Mouse (Mus musculus) kidney, adult 2 months (tissue): ENCODE results near the gene Kiss1. TPM values are rescaled to one million over a fixed set of nuclear protein-coding genes. Genes with fewer than 3 reads are reported as not detected.

ENCODE experiments used
- DNase-seq: peaks from one replicate; pipeline ENCODE4 v3.0.0; 2021
- H3K27ac ChIP-seq: fragments of 200-500 bp; 2 replicates; pipeline ENCODE4 v1.5.1; 2012; ENCODE audit warnings: low read depth, low read length, control low read depth, inconsistent platforms; ENCODE audit not compliant: insufficient read depth
- H3K27me3 ChIP-seq: fragments of 200-500 bp; replicated peaks from 2 replicates; pipeline ENCODE4 v1.6.1; 2012; ENCODE audit warnings: mild to moderate bottlenecking, moderate library complexity, low read length, inconsistent platforms; ENCODE audit not compliant: control insufficient read depth, insufficient read depth
- H3K36me3 ChIP-seq: fragments of 200-500 bp; 2 replicates; pipeline ENCODE4 v1.6.1; 2012; ENCODE audit warnings: mild to moderate bottlenecking, moderate library complexity, low read length, inconsistent platforms; ENCODE audit not compliant: control insufficient read depth, insufficient read depth
- H3K4me1 ChIP-seq: fragments of 200-500 bp; 2 replicates; pipeline ENCODE4 v1.6.1; 2011; ENCODE audit warnings: low read length; ENCODE audit not compliant: control insufficient read depth, insufficient read depth
- H3K4me3 ChIP-seq: fragments of 200-500 bp; 2 replicates; pipeline ENCODE4 v1.5.1; 2011; ENCODE audit warnings: mild to moderate bottlenecking, low read depth, low read length, control low read depth; ENCODE audit not compliant: insufficient read depth
- CTCF ChIP-seq: fragments of 200-500 bp; conservative IDR thresholded peaks from 2 replicates; pipeline ENCODE4 v1.5.1; 2011; ENCODE audit warnings: low read depth, mild to moderate bottlenecking, control low read depth, low read length, moderate library complexity, mixed read lengths; ENCODE audit not compliant: insufficient read depth, insufficient read length
- POLR2A ChIP-seq: fragments of 200-500 bp; IDR thresholded peaks from one replicate; pipeline ENCODE4 v1.6.1; 2011; ENCODE audit warnings: low read depth, low read length, control low read depth
- WGBS: fragments of 180-500 bp; shearing (Covaris S2); methylation state at CpG from one replicate; pipeline ENCODE4 v1.1.7; 2018; 5-methylcytosine and 5-hydroxymethylcytosine counted together
- polyA plus RNA-seq: library from polyadenylated mRNA; depleted of rRNA; stranded (reverse); fragments of >200 nt; gene quantifications from 2 replicates; pipeline ENCODE4 v1.2.3, GENCODE M21; 2012; rRNA removed

Kiss1 gene
- polyA plus RNA-seq, 1 experiment: not detected

- peak; percentile 96 for DNase-seq
- H3K36me3 ChIP-seq: no peaks in the 10 kb centered on the region
- peak overlapping the region; percentile 4 for H3K27ac ChIP-seq
- H3K27me3 ChIP-seq: no peaks in the 10 kb centered on the region
- TF ChIP-seq POLR2A (no peak), CTCF (peak; percentile 30; the same call in 1 of the 2 replicates)
- peaks cover 18% of the 10 kb centered on the region; the same call in 1 of the 2 replicates for H3K4me1 ChIP-seq
- 42% methylated on average over 10 of the region's 10 CpGs for WGBS
- no peak overlapping the region for H3K4me3 ChIP-seq
Measured at GRCm38 (mm10) chr1:133375696-133376346, 54.1 kb downstream of the Kiss1 start.

DNA sequence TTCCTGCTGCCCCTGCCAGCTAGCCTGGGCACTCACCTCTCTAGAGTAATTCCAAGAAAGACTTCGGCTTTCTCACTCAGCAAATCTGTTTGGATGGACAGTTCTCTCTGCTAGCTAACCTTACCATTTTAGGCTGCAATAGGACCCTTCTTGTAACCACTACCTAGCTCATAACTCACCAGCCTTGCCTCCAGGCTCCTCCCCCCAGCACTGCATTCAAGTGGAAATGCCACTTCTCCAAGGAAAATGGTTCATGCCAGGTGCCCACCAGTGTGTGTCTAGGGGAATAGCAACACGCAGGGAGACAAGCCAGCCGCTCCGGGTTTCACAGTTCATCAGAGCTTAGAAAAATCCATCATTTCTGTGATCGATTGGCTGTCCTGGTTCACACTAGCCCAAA, 55.9 kb downstream of the Kiss1 start:
- H3K27ac ChIP-seq: 0 out of 2 replicates have a peak overlapping the region, but pooled peaks have one; percentile 1

More for the DNA sequence above, 55.9 kb downstream of the Kiss1 start:
- H3K4me3 ChIP-seq: no peak overlapping the region
- peaks cover 18% of the 10 kb centered on the region; the same call in 1 of the 2 replicates for H3K4me1 ChIP-seq
- WGBS: 52% methylated on average over 5 of the region's 5 CpGs
- no peaks in the 10 kb centered on the region for H3K27me3 ChIP-seq
- no peak for TF ChIP-seq CTCF
- H3K36me3 ChIP-seq: no peaks in the 10 kb centered on the region
- DNase-seq: peak; percentile 51

Other genes starting within 250 kb of the Kiss1 start
- 22.2 and 23.9 TPM in 2 replicates for gene Ppp1r15b, start 190.7 kb upstream of the Kiss1 start, polyA plus RNA-seq
- 91.4 and 98.1 TPM in 2 replicates for gene Plekha6, start 157.7 kb upstream of the Kiss1 start, polyA plus RNA-seq
- gene Golt1a, start 12.1 kb upstream of the Kiss1 start, polyA plus RNA-seq: 18.1 and 18.9 TPM in 2 replicates
- gene Ren1, start 28.6 kb downstream of the Kiss1 start, polyA plus RNA-seq: 187 and 262 TPM in 2 replicates
- gene Etnk2, start 41.7 kb downstream of the Kiss1 start, polyA plus RNA-seq: 5.4 and 5.6 TPM in 2 replicates
- gene Sox13, start 102.5 kb downstream of the Kiss1 start, polyA plus RNA-seq: 46.7 and 51.2 TPM in 2 replicates